Mouse (Mus musculus) R1 (cell line): ENCODE measurements around the gene Arid1b.

ENCODE experiments used
- DNase-seq: peaks from one replicate; pipeline ENCODE4 v3.0.0-alpha.2; 2018; ENCODE audit warnings: low read depth, low spot score

Gene Arid1b

DNA sequence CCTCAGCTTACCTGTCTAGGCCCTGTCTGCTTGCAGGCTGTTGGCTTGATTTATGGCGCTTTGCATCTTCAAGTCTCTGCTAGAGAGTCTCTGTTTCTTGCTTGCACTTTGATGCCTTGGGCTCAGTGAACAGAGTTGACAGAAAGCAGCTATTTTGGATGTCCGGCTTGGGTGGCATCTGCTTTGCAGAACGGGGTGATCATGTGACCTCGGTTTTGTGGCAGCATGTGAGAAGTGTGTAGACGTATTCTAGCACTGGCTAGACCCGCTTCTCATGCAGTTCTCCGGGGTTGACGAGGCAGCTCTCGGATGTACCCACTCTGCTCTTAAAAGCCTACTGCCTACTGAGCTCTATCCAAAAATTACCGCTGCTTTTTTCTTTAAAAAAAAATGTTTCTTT is 22.9 kb downstream of the Arid1b start:
- no peak for DNase-seq

DNA sequence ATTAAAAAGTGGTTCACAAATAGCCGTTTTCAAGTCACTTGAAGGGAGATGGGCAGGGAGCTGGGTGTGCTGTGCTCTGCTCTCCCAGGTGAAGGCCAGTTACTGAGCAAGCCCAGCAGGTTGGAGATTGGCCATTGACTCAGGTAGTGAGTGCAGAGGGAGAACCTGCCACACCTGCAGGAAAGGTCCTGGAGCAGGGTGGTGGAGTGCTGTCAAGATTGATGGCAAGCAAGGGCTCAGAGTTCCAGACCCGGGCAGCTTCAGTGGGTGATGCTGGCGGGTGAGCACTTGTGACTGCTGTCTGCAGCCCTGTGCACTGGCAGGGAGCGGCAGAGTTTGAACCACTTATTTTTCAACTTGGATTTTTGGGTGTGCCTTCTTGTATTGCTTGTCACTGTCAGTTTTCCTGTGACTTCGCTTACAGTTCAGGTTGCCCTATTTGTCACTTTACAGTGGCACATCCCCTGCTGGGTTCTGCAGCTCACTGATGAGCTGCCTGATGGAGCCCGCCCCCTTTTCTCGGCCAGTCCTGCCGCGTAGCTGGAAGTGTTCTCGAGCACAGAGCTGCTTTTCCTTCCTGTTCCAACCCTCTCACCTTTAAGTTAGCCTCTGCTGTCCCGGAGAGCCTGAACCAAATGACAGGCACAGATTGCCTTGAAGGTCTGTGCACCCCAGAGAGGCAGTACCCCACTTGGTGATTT is 27.3 kb downstream of the Arid1b start:
- no peak for DNase-seq

DNA sequence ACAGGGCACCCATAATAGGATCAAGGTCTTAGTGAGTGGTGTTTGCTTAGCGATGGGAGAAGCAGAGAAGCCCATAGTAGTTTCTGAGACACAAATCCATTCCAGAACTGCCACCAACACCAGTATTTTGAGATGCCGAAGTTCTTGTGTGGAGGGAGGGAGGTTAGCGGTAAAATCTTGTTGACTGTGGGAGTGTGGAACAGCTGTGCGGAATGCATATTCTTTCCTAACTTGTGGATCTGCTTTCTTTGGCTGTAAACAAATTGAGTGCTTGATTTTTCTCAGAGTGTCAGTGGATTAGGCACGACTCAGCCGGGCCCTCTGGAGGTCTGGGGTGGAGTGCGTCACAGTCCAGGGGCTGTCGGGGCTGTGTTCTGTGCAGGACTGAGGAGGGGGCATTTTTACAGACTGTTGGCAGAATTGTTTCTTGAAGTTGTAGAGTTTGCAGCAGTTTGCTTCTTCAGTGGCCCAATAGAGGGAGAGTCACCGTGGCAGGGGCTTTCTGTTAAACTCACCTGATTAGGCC is 27.9 kb downstream of the Arid1b start:
- DNase-seq = no peak

DNA sequence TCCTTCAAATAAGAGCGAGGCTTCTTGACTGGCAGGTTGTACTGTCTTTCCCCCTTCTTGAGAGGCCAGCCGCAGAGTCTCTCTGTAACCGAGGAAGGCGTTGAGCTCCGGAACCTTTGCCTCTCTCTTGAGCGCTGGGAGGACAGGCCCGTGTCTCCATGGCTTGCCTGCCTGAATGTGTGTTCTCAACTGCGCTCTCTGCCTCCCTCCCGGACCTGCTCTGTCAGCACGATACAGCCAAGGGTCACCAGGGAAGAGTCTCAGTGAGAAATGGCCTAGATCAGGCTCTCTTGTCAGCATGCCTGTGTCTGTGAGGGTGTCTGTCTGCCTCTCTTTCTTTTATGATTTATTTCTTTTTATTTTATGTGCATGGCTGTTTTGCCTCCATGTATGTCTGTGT is 29.6 kb downstream of the Arid1b start:
- no peak for DNase-seq

DNA sequence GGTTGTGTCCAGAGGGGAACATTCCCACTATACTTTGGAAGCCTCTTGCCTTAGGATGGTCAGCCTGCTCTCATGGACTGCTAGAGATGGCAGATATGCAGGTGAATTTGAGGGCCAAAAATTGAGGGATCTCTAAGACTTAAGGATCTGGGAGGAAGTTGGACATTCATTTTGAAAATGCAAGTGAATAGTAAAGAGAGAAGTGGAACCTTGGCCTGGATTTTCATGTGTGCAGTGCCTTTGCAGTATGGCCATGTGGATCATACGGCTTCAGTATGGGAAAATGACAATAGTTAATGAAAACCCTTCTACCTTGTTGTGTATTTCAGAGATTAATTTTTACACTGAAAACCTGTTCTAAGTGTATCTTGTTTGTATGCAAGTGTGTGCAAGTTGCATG is 31.3 kb downstream of the Arid1b start:
- DNase-seq = no peak

DNA sequence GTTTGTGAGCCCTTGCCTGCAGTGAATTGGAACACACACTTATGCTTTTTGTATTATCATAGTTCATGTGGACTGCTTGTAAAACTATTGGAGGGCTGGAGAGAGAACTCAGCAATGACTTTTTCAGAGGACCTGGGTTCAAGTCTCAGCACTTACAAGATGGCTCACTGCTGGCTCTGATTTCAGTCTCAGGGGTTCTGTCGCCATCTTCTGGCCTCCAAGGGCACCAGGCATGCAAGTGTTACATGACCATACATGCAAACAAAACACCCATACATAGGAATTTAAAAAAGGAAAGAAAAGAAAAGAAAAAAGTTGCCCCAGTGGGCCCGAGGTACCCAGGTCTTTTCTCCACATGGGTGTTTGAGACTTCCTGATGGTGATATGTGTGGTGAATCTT is 32.4 kb downstream of the Arid1b start:
- peak; percentile 41 for DNase-seq

DNA sequence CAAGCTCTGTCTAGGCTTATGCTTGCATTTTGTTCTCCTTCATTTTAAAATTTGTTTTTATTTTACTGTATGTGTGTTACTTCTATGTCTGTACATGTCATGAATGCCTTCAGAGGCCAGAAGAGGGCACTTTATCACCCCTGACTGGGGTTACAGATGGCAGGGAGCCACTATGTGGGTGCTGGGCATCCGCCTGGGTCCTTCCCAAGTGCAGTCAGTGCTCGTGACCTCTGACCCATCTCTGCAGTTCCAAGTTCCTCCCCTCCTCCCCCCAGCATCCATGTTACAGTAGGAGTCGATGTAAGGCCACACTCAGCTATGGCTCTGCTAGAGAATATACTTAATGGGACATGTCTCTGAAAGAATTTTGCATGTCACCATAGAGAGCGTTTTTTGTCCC is 35.0 kb downstream of the Arid1b start:
- DNase-seq = no peak

DNA sequence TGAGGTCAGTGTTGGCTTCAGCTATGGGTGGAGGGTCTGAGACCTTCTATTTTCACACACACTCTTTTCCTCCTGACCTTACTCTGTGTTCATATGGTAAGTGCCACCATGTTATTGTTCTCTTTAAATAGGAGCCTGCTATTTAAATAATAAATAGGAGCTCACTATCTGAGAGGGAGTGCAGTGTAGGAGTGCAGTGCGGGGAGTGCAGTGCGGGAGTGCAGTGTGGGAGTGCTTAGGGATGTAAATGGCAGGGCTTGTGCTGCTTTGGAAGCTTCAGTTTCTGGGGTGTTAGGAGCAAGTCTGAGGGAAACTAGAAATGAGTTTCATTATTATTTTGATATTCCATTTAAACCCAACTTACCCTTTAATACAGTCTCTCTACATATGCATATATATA is 36.2 kb downstream of the Arid1b start:
- DNase-seq = no peak

DNA sequence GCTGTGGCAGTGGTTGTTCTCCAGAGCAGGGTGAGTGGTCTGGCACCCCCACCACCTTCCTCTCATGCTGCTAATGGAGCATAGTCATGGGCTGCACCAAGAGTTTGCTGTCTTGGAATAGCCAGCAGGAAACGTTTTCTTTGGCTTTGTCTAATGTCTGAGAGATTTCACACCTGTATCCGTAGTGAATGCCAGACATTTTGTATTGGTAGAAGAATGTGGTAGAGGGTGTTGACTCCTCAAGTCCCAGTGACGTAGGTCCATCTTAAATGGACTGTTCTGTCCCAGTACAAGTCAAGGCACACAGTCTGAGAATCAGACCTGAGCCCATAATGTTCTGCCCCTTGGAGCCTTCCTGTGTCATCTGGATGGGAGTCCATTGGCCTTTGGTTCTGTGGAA is 39.2 kb downstream of the Arid1b start:
- no peak for DNase-seq

DNA sequence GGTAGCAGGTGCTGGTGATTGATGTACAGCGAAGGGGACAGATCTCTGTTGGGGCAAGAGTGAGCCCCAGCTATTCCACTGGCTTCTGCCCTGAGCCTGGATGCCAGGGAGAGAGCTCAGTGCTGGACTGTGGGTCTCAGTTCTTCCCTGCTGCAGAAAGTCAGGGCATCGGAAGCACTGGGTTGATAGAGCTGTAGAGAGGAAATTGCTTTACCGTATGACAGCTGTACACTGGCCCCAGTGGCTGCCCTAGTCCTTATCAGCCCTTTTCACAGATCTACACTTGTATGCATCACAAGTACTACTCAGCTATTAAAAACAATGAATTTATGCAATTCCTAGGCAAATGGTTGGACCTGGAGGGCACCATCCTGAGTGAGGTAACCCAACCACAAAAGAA is 40.1 kb downstream of the Arid1b start:
- DNase-seq = no peak

DNA sequence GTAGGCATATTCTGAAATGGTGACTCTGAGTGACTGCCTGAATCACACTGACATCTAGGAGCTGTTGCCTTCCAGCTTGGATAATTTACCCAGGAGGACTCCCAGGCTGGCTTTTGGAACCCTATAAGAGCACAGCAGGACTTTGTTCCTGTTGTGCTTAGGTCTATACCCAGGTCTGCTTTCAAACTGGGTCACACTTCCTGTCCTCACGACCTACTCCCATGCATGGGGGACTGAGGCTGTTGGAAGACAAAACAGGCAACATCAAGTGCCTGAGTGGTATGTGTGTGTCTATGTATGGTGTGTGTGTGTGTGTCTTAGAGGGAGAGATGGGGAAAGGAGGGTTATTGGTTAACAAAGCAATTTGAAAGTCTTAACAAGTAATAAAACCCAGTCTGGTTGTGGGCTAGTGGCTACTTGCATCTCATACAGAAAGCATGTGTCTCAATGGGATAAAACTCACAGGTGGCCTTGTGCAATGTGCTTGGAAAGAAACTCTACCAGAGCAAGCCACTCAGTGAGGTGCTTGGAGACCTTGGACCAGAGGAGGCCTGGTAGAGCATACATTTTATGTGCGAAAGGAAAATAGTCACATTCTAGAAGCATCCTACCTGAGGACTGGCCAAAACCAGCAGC is 42.2 kb downstream of the Arid1b start:
- no peak for DNase-seq

DNA sequence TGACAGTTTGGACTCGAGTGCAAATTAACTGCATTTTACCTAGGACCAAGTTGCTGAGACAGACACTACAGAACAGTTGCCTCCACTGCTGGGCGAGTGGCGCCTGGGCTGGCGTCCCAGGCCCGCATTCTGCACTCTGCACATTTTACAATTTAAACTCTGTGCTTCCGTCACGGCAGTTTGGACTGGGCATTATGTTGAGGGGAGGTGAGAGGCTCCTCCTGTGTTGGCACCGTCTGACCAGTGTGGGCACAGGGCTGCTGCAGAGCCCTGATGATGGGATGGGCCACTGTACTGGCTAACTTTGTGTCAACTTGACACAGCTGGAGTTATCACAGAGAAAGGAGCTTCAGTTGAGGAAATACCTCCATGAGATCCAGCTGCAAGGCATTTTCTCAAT is 43.1 kb downstream of the Arid1b start:
- DNase-seq = no peak

DNA sequence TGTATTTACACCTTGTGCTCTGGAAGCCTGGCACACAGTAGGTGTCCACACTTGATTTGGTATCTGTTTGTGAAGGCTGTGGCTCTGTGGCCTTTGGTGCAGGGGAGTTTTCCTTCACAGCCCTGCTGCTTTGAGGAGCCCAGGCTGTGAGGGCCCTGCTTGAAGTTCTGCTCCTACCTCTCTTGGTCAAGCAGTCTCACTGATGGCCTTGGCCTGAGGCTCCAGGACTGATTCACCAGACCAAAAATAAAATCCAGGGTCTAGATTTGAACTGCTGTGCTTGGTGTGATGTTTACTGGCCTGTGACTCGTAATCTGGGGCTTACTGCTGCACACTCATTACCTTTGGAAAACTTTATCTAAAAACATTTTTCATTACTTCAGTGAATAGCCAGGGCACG is 45.7 kb downstream of the Arid1b start:
- no peak for DNase-seq

DNA sequence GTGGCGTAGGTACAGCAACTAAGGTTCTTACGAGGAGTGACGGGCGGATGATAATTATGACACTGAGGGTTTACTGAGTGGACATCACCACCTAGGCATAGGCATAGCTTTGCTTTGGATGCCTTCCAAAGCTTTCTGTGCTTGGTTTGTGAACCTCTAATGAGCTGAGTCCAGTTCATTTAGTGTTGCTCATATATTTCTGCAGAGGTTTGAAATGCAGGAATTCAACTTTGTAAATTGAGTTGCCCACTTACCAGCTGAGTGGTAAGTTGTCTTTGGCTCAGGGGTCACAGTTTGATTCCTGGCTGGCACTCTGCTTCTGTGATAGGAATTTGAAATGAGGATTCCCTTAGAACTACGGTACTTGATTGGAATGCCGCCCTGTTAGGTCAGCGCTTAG is 49.7 kb downstream of the Arid1b start:
- no peak for DNase-seq

DNA sequence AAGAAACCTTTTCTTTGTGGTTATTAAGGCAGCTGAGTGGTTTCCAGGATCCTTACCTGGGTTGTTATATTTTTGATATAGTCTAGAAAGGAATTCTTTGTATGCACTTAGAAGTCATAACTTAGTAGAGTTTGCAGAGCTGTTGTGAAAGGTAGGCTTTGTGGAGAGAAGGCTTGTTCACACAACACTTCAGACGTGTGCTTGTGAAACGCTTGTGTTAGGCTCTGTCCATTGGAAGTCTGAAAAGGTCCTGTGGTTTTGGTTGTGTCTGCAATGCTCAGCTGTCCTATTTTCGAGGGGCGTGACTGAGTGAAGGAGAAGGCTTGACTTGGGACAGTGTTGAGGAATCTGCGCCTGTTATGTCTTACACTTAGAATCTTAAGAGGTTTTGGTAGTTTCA is 51.5 kb downstream of the Arid1b start:
- DNase-seq = no peak

DNA sequence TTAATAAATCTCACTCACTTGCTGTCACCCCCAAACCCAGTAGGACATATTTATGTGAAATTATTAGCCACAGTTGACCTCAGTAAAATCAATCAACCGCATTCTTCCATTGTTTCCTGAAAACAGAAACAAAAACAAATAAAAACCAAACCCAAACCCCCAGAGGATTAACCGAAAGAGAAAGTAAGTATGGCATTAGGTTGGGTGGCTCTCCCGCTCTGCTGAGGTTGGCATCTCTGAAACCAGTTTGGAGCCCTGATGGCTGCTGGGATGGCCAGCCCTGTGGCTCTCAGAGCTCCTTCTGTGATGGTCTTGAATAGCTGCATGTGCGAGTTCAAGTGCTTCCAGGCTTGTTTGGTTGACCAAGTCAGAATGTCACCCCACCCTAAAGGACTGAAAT is 53.2 kb downstream of the Arid1b start:
- DNase-seq = no peak

DNA sequence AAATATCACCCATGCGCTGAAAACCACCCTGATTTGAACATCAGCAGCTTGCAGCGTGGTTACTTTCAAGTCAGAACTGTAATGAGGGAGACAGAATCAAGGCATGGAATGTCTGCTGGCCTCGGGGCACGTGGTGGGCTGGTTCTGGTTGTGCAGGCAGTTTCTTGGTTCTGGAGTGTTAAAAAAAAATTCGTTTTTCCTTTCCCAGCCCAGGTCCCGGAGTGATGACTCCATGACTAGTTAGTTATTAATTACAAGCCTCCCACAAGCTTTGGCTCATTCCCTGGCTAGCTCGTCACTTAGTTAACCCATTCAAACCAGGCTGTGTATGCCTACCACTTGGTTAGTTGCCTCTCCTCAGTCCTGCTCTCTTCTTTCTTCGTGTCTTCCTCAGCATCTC is 56.1 kb downstream of the Arid1b start:
- DNase-seq = no peak

DNA sequence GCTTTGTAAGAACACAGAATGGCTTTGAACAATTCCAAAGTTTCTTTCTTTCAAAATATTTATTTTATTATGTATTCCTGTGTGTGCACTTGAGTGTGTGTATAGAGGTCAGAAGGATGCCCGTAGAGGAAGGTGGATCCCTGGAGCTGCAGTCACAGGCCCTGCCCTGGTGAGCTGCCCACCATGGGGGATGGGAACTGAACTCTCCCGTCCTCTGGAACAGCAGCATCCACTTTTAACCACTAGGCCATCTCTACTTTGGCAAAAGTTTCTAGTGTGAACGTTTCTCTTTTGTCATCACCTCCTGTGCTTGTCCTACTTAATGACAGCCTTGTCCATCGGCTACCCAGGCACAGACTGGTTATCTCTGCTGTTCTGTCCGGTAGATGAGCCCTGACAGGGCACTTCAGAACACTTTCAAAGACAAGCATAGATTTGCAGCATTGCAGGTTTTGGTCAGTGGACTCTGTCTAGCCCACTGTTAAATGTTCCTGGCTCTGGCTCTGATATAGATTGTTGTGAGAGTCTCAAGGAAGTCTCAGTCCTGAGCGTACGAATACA is 56.9 kb downstream of the Arid1b start:
- DNase-seq = no peak

DNA sequence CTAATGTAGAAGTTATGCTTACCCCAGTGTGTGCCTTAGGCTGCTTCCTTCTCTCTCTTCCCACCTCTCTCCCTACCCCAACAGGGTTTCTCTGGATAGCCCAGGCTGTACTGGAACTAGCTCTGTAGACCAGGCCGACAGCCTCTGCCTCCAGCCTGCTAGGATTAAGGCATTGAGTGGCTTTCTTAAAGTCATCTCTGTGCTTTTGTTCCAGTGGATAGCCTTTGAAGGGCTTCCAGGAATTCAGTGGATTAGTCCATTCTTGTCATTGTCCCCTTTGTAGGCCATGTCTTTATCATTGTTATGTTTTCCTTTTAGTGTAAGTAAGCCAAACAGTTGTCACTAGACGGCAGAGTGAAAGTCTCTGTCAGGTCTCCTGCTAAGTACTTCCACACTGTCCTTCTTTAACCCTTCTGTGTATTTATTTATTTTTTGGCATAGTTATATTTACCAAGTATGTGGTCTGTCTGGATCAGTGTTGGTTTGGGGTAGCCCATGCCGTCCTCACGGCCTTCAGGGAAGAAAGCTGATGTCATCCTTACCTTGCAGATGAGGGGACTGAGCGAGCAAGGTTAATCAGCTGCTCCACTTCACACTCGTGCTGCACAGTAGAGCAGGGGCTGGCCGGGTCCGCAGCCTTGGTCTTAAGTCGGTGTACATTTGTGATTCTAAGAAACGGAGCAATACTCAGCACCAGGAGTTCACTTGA is 58.1 kb downstream of the Arid1b start:
- peak; percentile 63 for DNase-seq

DNA sequence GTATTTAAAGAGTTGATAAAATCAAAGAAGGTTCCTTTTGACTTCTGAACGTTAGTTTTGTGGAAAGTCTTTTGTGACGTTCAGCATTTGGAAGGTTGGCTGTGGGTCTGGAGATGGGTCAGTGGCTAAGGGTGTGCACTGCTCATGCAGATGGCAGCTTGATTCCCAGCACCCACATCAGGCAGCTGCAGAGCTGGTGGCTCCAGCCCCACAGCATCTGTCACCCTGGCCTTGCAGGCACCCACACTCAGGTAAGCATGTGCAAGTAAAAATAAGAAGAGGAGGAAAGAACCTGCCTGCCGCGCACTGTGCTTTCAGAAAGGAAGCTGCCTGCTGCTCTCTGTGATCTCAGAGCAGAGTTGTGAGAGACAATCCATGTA is 58.7 kb downstream of the Arid1b start:
- no peak for DNase-seq

DNA sequence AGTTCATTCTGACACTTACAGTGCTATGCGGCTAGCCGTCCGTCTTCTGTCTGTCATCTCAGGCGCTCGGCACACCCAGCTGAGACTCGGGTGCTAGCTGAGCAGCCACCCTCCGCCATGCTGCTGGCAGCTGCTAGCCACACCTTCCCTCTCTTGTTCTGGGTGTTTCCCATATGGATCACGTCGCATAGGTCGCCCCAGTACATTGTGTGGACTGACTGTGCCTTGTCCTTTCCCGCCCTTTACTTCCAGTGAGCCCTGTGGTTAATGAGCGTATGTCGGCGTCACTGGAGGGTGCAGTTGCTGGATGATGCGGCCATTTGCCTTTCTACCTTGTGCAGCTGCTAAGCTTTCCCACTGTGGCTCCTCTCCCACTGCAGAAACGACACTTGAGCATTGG is 59.1 kb downstream of the Arid1b start:
- no peak for DNase-seq

DNA sequence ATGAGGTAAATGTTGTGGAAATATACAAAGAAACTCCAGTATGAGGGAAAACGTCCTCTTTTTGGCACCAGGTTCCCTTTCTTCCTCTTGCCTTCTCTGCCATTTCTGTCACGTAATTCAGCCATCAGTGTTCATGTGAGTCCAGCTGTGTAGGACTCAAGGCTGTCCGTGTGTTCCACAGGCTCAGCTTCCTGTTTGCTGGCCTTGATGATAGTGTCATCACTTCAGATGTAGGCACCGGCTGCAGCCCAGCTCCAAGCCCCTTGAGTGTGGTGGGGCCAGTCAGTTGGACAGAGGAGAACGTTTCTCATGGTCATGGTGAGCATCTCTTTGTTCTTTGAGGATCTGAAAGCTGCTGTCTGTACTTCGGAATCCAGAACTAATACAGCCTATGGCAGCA is 61.3 kb downstream of the Arid1b start:
- DNase-seq = no peak

DNA sequence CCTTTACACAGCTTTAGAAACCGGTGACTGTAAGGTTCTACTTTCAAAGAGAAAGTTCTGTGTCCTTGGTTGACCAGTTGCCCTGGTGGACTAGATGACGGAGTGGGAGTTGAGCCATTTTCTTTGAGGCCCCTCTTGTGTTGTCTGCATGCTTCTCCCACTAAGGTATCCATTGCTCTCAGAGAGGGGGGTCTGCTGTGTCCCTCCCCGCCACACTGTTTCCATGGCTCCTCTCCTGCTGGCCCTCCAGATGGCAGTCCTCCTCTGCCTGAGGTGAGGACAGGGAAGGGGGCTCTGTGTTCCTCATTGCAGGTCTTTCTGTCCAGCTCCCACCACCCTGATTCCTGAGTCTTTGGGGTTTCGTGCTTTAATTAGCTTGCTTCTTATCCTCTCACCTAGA is 62.5 kb downstream of the Arid1b start:
- no peak for DNase-seq
